In genomic region chr16:34104427-34104826, GRCm38 (mm10) we compare ENCODE assay signal across 27 mouse cellular contexts.
"Had no signal": no experiment of that assay in that cellular context is flagged by ENCODE, and none has a peak within 500 bp of the region (broad histone marks: within the 10 kb centered on the region; RNA-seq: fewer than 3 reads in every experiment).

No protein-coding gene starts in this region.

- H3K36me3 ChIP-seq: heart, embryonic 13.5 days; heart, embryonic 15.5 days; hindbrain, embryonic 10.5 days; kidney, embryonic 15.5 days; limb, embryonic 15.5 days had no signal

- H3K4me1 ChIP-seq: hindbrain, embryonic 10.5 days; hindbrain, embryonic 12.5 days; limb, embryonic 15.5 days had no signal

- H3K4me3 ChIP-seq: heart, adult 2 months; heart, embryonic 13.5 days; heart, embryonic 15.5 days; hindbrain, embryonic 10.5 days; hindbrain, embryonic 12.5 days; kidney, embryonic 15.5 days; limb, embryonic 13.5 days; limb, embryonic 15.5 days had no signal

- H3K4me2 ChIP-seq: heart, embryonic 11.5 days; heart, embryonic 13.5 days; heart, embryonic 15.5 days; hindbrain, embryonic 12.5 days; hindbrain, embryonic 14.5 days; kidney, embryonic 15.5 days; limb, embryonic 13.5 days; limb, embryonic 15.5 days had no signal

- H3K9me3 ChIP-seq: heart, embryonic 13.5 days; heart, embryonic 15.5 days; hindbrain, embryonic 10.5 days; hindbrain, embryonic 12.5 days; kidney, embryonic 15.5 days; limb, embryonic 13.5 days; limb, embryonic 15.5 days had no signal

- DNase-seq: gastrocnemius, postnatal 14 days; gastrocnemius, postnatal 36 days; heart, adult 11 months; heart, adult 2 months; heart, postnatal 4 days; kidney, adult 11 months; kidney, adult 2 months; kidney, adult 9 months; kidney, postnatal 14 days; kidney, postnatal 36 days; layer of hippocampus, adult 9-11 months; layer of hippocampus, postnatal 36 days; left cerebral cortex, postnatal 4 days had no signal

- H3K9ac ChIP-seq: heart, embryonic 13.5 days; heart, embryonic 15.5 days; hindbrain, embryonic 12.5 days; hindbrain, embryonic 14.5 days; kidney, embryonic 15.5 days; limb, embryonic 13.5 days; limb, embryonic 15.5 days; liver, embryonic 14.5 days had no signal

- H3K27me3 ChIP-seq: heart, embryonic 13.5 days; heart, embryonic 15.5 days; hindbrain, embryonic 12.5 days; kidney, embryonic 15.5 days; limb, embryonic 13.5 days; limb, embryonic 15.5 days had no signal

- H3K27ac ChIP-seq: heart, adult 2 months; heart, embryonic 13.5 days; heart, embryonic 15.5 days; hindbrain, embryonic 10.5 days; hindbrain, embryonic 12.5 days; hindbrain, embryonic 14.5 days; kidney, embryonic 15.5 days; kidney, postnatal 0 days; limb, embryonic 13.5 days; limb, embryonic 15.5 days; liver, embryonic 14.5 days had no signal

- ATAC-seq: forebrain, embryonic 16.5 days; hindbrain, embryonic 16.5 days; inflammation-experienced regulatory T-cells, adult 6 months had no signal
